Mouse (Mus musculus) stomach, postnatal 0 days (tissue): ENCODE data around the gene Fubp1. TPM values are rescaled to one million over a fixed set of nuclear protein-coding genes. Genes with fewer than 3 reads are reported as not detected.
A peak's percentile ranks its signal among the peaks of the same experiment; 100 is the strongest.
"Not testable (repeated sequence)": the region's sequence is repeated elsewhere in the genome, so short reads cannot be mapped to it uniquely, and the experiment has no call there.

Source experiments
- ATAC-seq: fragments of 200-750 bp; cut with Nextera tagmentation; 2 replicates; pipeline ENCODE4 v1.8.0; 2017; ENCODE audit not compliant: low FRiP score, low TSS enrichment
- DNase-seq: peaks from one replicate; pipeline ENCODE4 v3.0.0-alpha.2; 2016; ENCODE audit warnings: low spot score
- H3K27ac ChIP-seq: fragments of 300-500 bp; sonication (generic); replicated peaks from 2 replicates; pipeline ENCODE4 v1.5.1; 2014; ENCODE audit warnings: mild to moderate bottlenecking, control low read depth
- H3K27me3 ChIP-seq: fragments of 300-500 bp; sonication (generic); 2 replicates; pipeline ENCODE4 v1.6.1; 2014; ENCODE audit warnings: low read length; ENCODE audit not compliant: control insufficient read depth, insufficient read depth
- H3K36me3 ChIP-seq: fragments of 300-500 bp; sonication (generic); 2 replicates; pipeline ENCODE4 v1.6.1; 2014; ENCODE audit warnings: low read length, mixed read lengths; ENCODE audit not compliant: control insufficient read depth, insufficient read depth
- H3K4me1 ChIP-seq: fragments of 300-500 bp; sonication (generic); replicated peaks from 2 replicates; pipeline ENCODE4 v1.6.1; 2014; ENCODE audit warnings: antibody characterized with exemption; ENCODE audit not compliant: control insufficient read depth, insufficient read depth
- H3K4me2 ChIP-seq: fragments of 300-500 bp; sonication (generic); replicated peaks from 2 replicates; pipeline ENCODE4 v1.6.1; 2014; ENCODE audit warnings: low read depth, mild to moderate bottlenecking, control low read depth, moderate library complexity
- H3K4me3 ChIP-seq: fragments of 300-500 bp; sonication (generic); 2 replicates; pipeline ENCODE4 v1.5.1; 2014; ENCODE audit warnings: low read depth, low read length, control low read depth
- H3K9ac ChIP-seq: fragments of 300-500 bp; sonication (generic); 2 replicates; pipeline ENCODE4 v1.6.1; 2014; ENCODE audit warnings: mild to moderate bottlenecking, low read length, control low read depth, mixed read lengths
- H3K9me3 ChIP-seq: fragments of 300-500 bp; sonication (generic); 2 replicates; pipeline ENCODE4 v1.6.1; 2016; ENCODE audit warnings: low read length; ENCODE audit not compliant: control insufficient read depth
- CTCF ChIP-seq: IDR thresholded peaks from 2 replicates; pipeline ENCODE4 v1.5.1; 2016; ENCODE audit warnings: antibody characterized with exemption, low read depth, mild to moderate bottlenecking, moderate library complexity
- EP300 ChIP-seq: optimal IDR thresholded peaks from 2 replicates; pipeline ENCODE3; 2016; ENCODE audit warnings: antibody characterized with exemption
- WGBS: fragments of 180-500 bp; shearing (Covaris S2); extraction: QIAGEN DNeasy Blood & Tissue Kit; methylation state at CpG from one replicate; pipeline ENCODE4 v1.1.7; 2014; 5-methylcytosine and 5-hydroxymethylcytosine counted together
- polyA plus RNA-seq: library from polyadenylated mRNA; unstranded; fragments of >200 nt; fragmentation: Nextera tagmentation; extraction: Ambion mirVana; gene quantifications from 2 replicates; pipeline ENCODE4 v1.2.1, GENCODE M21; 2015

The Fubp1 gene
- polyA plus RNA-seq, 1 experiment from 2014 or later: 60.2 TPM

DNA sequence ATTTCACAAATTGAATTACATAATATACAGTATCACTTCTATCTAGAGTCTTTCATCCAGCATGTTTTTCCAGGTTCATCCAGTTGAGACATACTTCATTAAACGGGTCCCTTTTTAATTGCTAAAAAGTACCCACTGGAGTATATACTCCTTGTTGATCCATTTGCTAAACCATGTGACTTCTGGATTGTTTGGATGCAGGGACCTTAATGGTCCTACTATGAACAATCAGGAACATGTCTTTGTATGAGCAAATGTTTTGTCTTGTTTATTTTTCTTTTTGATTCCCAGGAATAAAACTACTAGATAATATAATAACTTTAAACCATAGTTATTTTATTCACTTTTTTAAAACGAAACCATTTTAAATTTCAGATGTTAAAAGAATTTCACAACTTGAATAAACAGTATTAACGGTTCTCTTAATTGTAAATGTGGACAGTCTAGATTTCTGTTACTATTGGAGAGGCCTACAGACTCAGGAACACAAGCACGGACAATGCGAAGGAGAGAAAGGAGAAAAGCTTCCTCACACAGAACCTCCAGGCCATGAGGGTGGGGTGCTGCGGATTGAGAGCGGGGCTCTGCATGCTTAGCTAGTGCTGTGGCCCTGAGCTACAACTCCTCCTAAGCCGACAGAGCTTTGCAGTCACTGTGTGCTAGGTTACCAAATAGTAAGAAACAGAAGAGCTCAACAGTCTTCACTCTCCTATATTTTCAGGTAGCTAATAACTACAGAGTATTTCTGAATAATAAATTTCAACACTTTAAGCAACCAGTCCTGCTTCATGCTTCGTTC, 19.3 kb upstream of the Fubp1 start:
- H3K9ac ChIP-seq: peak overlapping the region; percentile 52; the same call in 1 of the 2 replicates
- H3K27ac ChIP-seq: 0 out of 2 replicates have a peak overlapping the region, but pooled peaks have one; percentile 36
- no peak for DNase-seq
- ATAC-seq: no peak
- peak overlapping the region; percentile 60 for H3K4me2 ChIP-seq
- H3K4me1 ChIP-seq: 0 out of 2 replicates have a peak, but pooled peaks cover 2% of the 10 kb centered on the region
- peak overlapping the region; percentile 53 for H3K4me3 ChIP-seq
- H3K36me3 ChIP-seq: no peaks in the 10 kb centered on the region
- TF ChIP-seq CTCF: no peak
- no peak for TF ChIP-seq EP300
- 44% methylated on average over 9 of the region's 9 CpGs for WGBS
- H3K9me3 ChIP-seq: no peaks in the 10 kb centered on the region
- no peaks in the 10 kb centered on the region for H3K27me3 ChIP-seq

DNA sequence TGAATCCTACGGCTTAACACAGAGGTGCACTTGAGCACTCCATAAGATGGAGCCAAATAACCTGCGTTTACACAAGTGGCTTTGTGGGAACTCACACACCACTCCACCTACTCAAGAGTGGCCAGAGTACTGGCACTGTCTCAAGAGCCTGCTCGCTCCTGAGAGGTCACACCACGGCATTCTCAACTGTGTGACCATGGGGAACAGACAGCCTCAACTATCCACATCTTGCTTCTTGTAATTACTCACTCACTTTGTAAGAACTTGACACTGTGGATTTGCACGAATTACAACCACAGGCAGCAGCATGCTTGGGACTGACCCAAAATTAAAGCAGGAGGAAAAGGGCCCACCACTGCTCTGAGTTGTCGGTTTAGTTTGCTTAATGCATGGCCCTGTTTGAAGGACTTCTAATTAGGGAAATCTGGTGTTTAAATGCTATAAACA, 18.4 kb upstream of the Fubp1 start:
- peak overlapping the region; percentile 65 for H3K9ac ChIP-seq
- no peaks in the 10 kb centered on the region for H3K27me3 ChIP-seq
- peak overlapping the region; percentile 92 for H3K27ac ChIP-seq
- ATAC-seq: peak; percentile 68
- H3K4me1 ChIP-seq: 0 out of 2 replicates have a peak, but pooled peaks cover 2% of the 10 kb centered on the region
- H3K9me3 ChIP-seq: no peaks in the 10 kb centered on the region
- TF ChIP-seq CTCF (peak; percentile 40), EP300 (no peak)
- peak overlapping the region; percentile 53 for H3K4me3 ChIP-seq
- H3K4me2 ChIP-seq: peak overlapping the region; percentile 60
- no peaks in the 10 kb centered on the region for H3K36me3 ChIP-seq
- peak; percentile 58 for DNase-seq
- 2% methylated on average over 6 of the region's 6 CpGs for WGBS

DNA sequence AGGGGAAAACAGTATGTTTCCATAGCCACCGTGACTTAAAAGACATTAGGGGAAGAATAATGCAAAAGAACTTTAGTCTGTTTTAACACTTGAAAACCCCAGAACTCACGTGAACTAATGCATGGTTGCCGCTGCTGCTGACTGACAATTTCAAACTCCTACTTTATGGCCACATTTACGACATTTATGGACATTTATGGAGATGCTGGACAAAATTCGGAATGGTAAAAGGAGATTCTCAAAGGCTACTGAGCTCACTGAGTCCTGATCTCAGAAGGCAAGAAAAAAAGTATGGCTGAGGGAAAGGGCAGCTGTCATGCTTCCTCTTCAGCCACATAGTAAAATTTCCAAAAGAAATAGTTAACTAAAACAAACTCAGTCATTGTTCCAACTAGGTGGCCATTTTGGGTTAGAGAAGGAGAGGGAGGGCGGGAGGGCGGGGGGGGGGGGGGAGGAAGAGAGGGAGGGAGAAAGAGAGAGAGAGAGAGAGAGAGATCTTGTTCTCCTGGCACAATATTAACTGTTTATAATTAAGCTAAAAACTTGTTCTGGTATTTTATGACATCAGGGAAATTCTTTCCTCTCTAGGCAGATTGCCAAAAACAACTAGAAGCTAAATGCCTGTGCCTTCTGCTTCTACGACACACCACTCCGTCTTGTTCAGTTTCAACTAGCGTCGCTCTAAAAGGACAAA, 17.8 kb upstream of the Fubp1 start:
- Histone ChIP-seq H3K27ac (peak overlapping the region; percentile 92), H3K4me3 (peak overlapping the region; percentile 53), H3K4me2 (peak overlapping the region; percentile 60), H3K27me3 (no peaks in the 10 kb centered on the region), H3K9me3 (no peaks in the 10 kb centered on the region), H3K36me3 (no peaks in the 10 kb centered on the region), H3K9ac (peak overlapping the region; percentile 65), H3K4me1 (0 out of 2 replicates have a peak, but pooled peaks cover 2% of the 10 kb centered on the region)
- ATAC-seq: 0 out of 2 replicates have a peak, but pooled peaks have one; percentile 23
- 6% methylated on average over 9 of the region's 11 CpGs for WGBS
- peak; percentile 40 for DNase-seq
- TF ChIP-seq EP300 (no peak), CTCF (no peak)

DNA sequence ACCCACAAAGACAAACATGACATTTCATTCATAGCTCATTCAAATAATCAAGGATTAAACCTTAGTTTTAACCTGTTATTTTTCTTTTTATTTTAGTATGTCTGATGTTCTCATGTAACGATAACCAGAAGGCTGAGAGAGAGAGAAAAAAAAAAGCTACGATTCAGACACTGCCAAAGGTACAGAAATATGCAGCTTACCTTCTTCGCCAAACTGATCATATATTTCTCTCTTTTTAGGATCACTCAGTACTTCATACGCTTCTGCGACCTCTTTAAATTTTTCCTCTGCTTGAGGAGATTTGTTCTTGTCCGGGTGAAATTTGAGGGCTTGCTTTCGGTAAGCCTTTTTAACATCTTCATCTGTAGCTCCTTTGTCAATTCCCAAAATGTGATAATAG, 17.0 kb upstream of the Fubp1 start:
- peak overlapping the region; percentile 46 for H3K4me3 ChIP-seq
- peak overlapping the region; percentile 49 for H3K4me2 ChIP-seq
- 2% methylated on average over 7 of the region's 7 CpGs for WGBS
- DNase-seq: no peak
- no peaks in the 10 kb centered on the region for H3K27me3 ChIP-seq
- ATAC-seq: no peak
- no peaks in the 10 kb centered on the region for H3K9me3 ChIP-seq
- 0 out of 2 replicates have a peak, but pooled peaks cover 2% of the 10 kb centered on the region for H3K4me1 ChIP-seq
- H3K9ac ChIP-seq: peak overlapping the region; percentile 61
- TF ChIP-seq CTCF (no peak), EP300 (no peak)
- no peaks in the 10 kb centered on the region for H3K36me3 ChIP-seq
- peak overlapping the region; percentile 80 for H3K27ac ChIP-seq

DNA sequence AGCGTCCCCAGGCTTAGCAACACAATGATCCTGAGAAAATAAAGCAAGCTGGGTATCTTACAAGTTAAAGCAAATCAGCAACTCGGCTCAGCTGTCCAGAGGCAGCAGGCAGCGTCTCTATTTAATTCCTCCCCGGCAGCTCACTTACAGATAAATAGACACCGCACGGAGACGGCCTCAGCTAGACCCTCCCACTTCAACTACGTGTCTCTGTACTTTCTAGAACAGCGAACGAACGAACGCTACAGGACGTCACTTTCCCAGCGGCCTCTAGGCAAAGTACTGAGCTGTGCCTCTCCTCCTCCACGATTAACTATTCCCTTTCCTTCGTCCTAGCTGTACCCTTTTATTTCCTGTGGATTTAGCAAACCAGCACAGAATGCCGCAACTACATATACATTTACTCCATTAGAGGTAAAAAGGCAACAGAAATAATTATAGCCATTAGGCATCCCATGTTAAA, 16.6 kb upstream of the Fubp1 start:
- TF ChIP-seq CTCF (peak; percentile 34), EP300 (no peak)
- peak overlapping the region; percentile 49 for H3K4me2 ChIP-seq
- 0% methylated on average over 17 of the region's 17 CpGs for WGBS

DNA sequence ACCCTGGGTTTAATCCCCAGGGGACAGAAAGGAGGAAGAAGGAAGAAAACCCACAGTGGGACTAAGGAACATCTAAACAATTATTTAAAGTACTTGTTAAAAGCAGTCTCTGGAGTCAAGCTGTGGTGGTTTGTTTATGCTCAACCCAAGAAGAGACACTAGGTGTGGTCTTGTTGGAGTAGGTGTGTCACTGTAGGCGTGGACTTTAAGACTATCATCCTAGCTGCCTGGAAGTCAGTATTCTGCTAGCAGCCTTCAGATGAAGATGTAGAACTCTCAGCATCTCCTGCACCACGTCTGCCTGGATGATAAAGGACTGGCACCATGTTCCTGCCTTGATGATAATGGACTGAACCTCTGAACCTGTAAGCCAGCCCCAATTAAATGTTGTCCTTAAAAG, 13.0 kb upstream of the Fubp1 start:
- H3K36me3 ChIP-seq, H3K9ac ChIP-seq, H3K27ac ChIP-seq, ATAC-seq, DNase-seq, H3K4me2 ChIP-seq, H3K4me1 ChIP-seq, H3K27me3 ChIP-seq, H3K4me3 ChIP-seq, H3K9me3 ChIP-seq: not testable (repeated sequence)
- 49% methylated on average over 2 of the region's 2 CpGs for WGBS

More for the DNA sequence above, 16.6 kb upstream of the Fubp1 start:
- Histone ChIP-seq H3K4me1 (0 out of 2 replicates have a peak, but pooled peaks cover 2% of the 10 kb centered on the region), H3K4me3 (peak overlapping the region; percentile 46), H3K36me3 (no peaks in the 10 kb centered on the region), H3K27me3 (no peaks in the 10 kb centered on the region), H3K9ac (peak overlapping the region; percentile 61), H3K9me3 (no peaks in the 10 kb centered on the region), H3K27ac (peak overlapping the region; percentile 80)
- ATAC-seq (peak; percentile 98), DNase-seq (peak; percentile 85)
